Mouse (Mus musculus) bone marrow macrophage, adult 2 months (primary cell): ENCODE results near the gene Sycp1. TPM values are rescaled to one million over a fixed set of nuclear protein-coding genes. Genes with fewer than 3 reads are reported as not detected.

Experiments used
- H3K27ac ChIP-seq: 2 replicates; pipeline ENCODE4 v1.5.1; 2012; ENCODE audit warnings: low read depth, low read length; ENCODE audit not compliant: insufficient read depth
- H3K4me1 ChIP-seq: 2 replicates; pipeline ENCODE4 v1.6.1; 2012; ENCODE audit warnings: low read length; ENCODE audit not compliant: control insufficient read depth, insufficient read depth
- H3K4me3 ChIP-seq: 2 replicates; pipeline ENCODE4 v1.5.1; 2012; ENCODE audit warnings: mild to moderate bottlenecking, low read length, moderate library complexity; ENCODE audit not compliant: insufficient read depth
- CTCF ChIP-seq: IDR thresholded peaks from 2 replicates; pipeline ENCODE4 v1.5.1; 2012; ENCODE audit warnings: low read depth, mild to moderate bottlenecking, low read length, moderate library complexity
- POLR2A ChIP-seq: IDR thresholded peaks from 2 replicates; pipeline ENCODE4 v1.6.1; 2012; ENCODE audit warnings: mild to moderate bottlenecking, low read depth, low read length, borderline replicate concordance
- polyA plus RNA-seq: library from polyadenylated mRNA; stranded (reverse); fragments of >200 nt; gene quantifications from 2 replicates; pipeline ENCODE4 v1.2.4, GENCODE M21; 2012; ENCODE audit not compliant: missing spikeins, insufficient read depth, insufficient read length

The Sycp1 gene
- polyA plus RNA-seq, 1 experiment = not detected

DNA sequence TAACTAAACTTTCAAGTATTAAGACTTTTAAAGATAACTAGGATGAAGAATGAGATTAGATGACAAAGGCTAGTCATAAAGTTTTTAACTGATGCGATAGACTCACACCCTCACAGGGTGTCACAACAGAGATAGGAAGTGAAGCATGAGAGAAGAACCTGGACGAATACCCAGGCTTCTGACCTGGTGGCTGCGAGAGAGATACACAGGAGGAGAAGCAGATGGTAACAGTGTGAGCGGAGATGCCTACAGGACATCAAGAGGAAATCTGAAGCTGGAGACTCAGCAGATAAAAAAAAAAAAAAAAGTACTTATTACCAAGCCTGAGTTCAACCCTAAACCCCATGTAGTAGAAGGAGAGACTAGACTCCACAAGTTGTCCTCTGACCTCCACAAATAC is 162.9 kb downstream of the Sycp1 start:
- TF ChIP-seq POLR2A = no peak
- no peak for TF ChIP-seq CTCF
- no peak overlapping the region for H3K27ac ChIP-seq
- H3K4me1 ChIP-seq = no peaks in the 10 kb centered on the region
- no peak overlapping the region for H3K4me3 ChIP-seq

Other genes starting within 250 kb of the Sycp1 start
- not detected in 2 replicates for gene Tspan2, start 201.6 kb downstream of the Sycp1 start, polyA plus RNA-seq
- gene Tshb, start 153.4 kb downstream of the Sycp1 start, polyA plus RNA-seq = not detected in 2 replicates
- not detected in 2 replicates for gene Nr1h5, start 28.0 kb upstream of the Sycp1 start, polyA plus RNA-seq
- gene Sike1, start 59.6 kb upstream of the Sycp1 start, polyA plus RNA-seq = 53.6 and 54.2 TPM in 2 replicates
- gene Csde1, start 84.3 kb upstream of the Sycp1 start, polyA plus RNA-seq = 291 and 299 TPM in 2 replicates
- gene Nras, start 122.2 kb upstream of the Sycp1 start, polyA plus RNA-seq = 95.5 and 101 TPM in 2 replicates
- gene Ampd1, start 137.9 kb upstream of the Sycp1 start, polyA plus RNA-seq = not detected in 2 replicates
- 6.0 and 6.5 TPM in 2 replicates for gene Dennd2c, start 166.5 kb upstream of the Sycp1 start, polyA plus RNA-seq
- gene Bcas2, start 235.6 kb upstream of the Sycp1 start, polyA plus RNA-seq = 68.5 and 75.7 TPM in 2 replicates